Mouse (Mus musculus): ENCODE data around the gene St5. TPM values are rescaled to one million over a fixed set of nuclear protein-coding genes. Genes with fewer than 3 reads are reported as not detected.

The St5 gene
- polyA plus RNA-seq, 1 experiment from 2014 or later = 68.7 TPM

DNA sequence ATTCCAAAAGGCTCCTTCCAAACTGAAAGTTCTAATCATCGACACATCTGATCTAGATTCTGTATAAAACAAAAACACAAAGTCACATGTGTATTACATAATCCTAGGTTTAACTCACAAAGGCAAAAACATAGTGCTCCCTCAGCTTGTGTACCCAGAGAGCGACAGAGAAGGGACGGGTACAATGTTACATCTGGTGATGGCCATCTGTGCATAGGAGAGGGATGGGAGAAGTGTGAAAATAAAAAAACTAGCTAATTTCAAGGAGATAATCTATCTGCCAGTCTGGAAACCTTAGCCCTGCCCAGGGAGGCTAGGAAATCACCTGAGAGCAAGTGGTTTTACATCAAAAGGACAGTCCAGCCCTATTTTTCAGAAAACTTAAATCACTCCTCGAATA is 40.8 kb downstream of the St5 start:
- no peaks in the 10 kb centered on the region for H3K27me3 ChIP-seq (replicated peaks; ENCODE audit: control insufficient read depth, insufficient read depth, low read length)
- H3K9ac ChIP-seq (ENCODE audit: low read length) = no peak overlapping the region
- 86% methylated on average over 4 of the region's 4 CpGs for WGBS
- H3K36me3 ChIP-seq (ENCODE audit: control insufficient read depth, insufficient read depth, low read length) = no peaks in the 10 kb centered on the region
- H3K27ac ChIP-seq (ENCODE audit: low read depth) = no peak overlapping the region
- H3K4me1 ChIP-seq (replicated peaks; ENCODE audit: control insufficient read depth, insufficient read depth, low read length) = peaks cover 7% of the 10 kb centered on the region
- ATAC-seq (replicated peaks; ENCODE audit: low FRiP score, low TSS enrichment, low read depth) = no peak
- no peak overlapping the region for H3K4me3 ChIP-seq (ENCODE audit: low read depth, low read length)
- H3K9me3 ChIP-seq (ENCODE audit: control insufficient read depth, low read length) = no peaks in the 10 kb centered on the region
- no peak for DNase-seq (ENCODE audit: low spot score)
- H3K4me2 ChIP-seq (ENCODE audit: low read length) = no peak overlapping the region

DNA sequence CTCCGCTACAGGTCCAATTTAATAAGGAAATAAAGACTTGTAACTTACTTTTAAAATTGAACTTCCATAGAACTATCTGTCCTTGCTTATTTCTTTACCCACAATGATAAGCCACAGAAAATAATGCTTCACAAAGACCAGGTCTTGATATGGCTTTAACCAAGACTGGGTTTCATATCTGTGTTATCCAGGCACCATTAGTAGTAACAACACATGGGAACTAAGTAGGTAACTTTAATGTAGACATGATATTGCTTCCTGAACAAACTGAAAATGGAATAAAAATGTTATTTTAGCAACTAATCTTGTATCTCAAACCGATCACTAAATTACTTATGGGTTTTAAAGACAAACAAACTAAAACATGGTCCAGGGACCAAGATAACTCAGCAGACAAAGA is 44.1 kb downstream of the St5 start:
- no peaks in the 10 kb centered on the region for H3K36me3 ChIP-seq (ENCODE audit: control insufficient read depth, insufficient read depth, low read length)
- H3K4me2 ChIP-seq (ENCODE audit: low read length) = no peak overlapping the region
- H3K27ac ChIP-seq (ENCODE audit: low read depth) = no peak overlapping the region
- no peaks in the 10 kb centered on the region for H3K9me3 ChIP-seq (ENCODE audit: control insufficient read depth, low read length)
- ATAC-seq (replicated peaks; ENCODE audit: low FRiP score, low TSS enrichment, low read depth) (no peak), DNase-seq (ENCODE audit: low spot score) (no peak)
- no peak overlapping the region for H3K4me3 ChIP-seq (ENCODE audit: low read depth, low read length)
- 85% methylated on average over 2 of the region's 2 CpGs for WGBS
- no peak overlapping the region for H3K9ac ChIP-seq (ENCODE audit: low read length)
- no peaks in the 10 kb centered on the region for H3K27me3 ChIP-seq (replicated peaks; ENCODE audit: control insufficient read depth, insufficient read depth, low read length)
- peaks cover 7% of the 10 kb centered on the region for H3K4me1 ChIP-seq (replicated peaks; ENCODE audit: control insufficient read depth, insufficient read depth, low read length)

GRCm38 (mm10) chr7:109657884-109658283 is 45.5 kb downstream of the St5 start:
- H3K4me3 ChIP-seq (ENCODE audit: low read depth, low read length) = no peak overlapping the region
- DNase-seq (ENCODE audit: low spot score) (no peak), ATAC-seq (replicated peaks; ENCODE audit: low FRiP score, low TSS enrichment, low read depth) (no peak)
- peaks cover 7% of the 10 kb centered on the region; the same call in 1 of the 2 replicates for H3K4me1 ChIP-seq (replicated peaks; ENCODE audit: control insufficient read depth, insufficient read depth, low read length)
- H3K27me3 ChIP-seq (replicated peaks; ENCODE audit: control insufficient read depth, insufficient read depth, low read length) = no peaks in the 10 kb centered on the region
- H3K36me3 ChIP-seq (ENCODE audit: control insufficient read depth, insufficient read depth, low read length) = no peaks in the 10 kb centered on the region
- H3K4me2 ChIP-seq (ENCODE audit: low read length) = no peak overlapping the region
- no peak overlapping the region for H3K27ac ChIP-seq (ENCODE audit: low read depth)
- H3K9ac ChIP-seq (ENCODE audit: low read length) = no peak overlapping the region
- WGBS = 36% methylated on average over 6 of the region's 6 CpGs
- no peaks in the 10 kb centered on the region for H3K9me3 ChIP-seq (ENCODE audit: control insufficient read depth, low read length)

DNA sequence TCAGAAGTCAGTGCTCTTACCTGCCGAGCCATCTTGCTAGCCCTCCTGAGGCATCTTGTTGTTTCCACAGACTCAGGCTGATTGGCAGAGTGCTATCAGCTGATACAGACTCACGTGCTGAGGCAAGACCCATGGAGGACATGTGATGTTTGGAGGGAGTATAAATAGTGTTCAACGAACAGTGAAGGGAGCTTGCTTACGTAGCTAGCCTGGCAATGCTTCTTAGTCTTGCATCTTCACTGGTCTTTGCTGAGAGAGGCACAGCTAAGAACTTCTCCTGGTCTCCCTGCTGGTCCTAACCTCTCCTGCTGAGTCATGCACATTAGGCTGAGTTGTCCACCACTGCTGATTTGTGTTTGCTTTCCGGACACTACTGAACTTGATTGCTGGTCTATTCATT is 48.5 kb downstream of the St5 start:
- no peak overlapping the region for H3K4me2 ChIP-seq (ENCODE audit: low read length)
- DNase-seq (ENCODE audit: low spot score) = no peak

GRCm38 (mm10) chr7:109648812-109649594 is 54.4 kb downstream of the St5 start:
- H3K9ac ChIP-seq (ENCODE audit: low read length) = no peak overlapping the region
- H3K9me3 ChIP-seq (ENCODE audit: control insufficient read depth, low read length) = no peaks in the 10 kb centered on the region
- H3K4me1 ChIP-seq (replicated peaks; ENCODE audit: control insufficient read depth, insufficient read depth, low read length) = peaks cover 7% of the 10 kb centered on the region
- H3K36me3 ChIP-seq (ENCODE audit: control insufficient read depth, insufficient read depth, low read length) = no peaks in the 10 kb centered on the region
- 62% methylated on average over 10 of the region's 10 CpGs for WGBS
- ATAC-seq (replicated peaks; ENCODE audit: low FRiP score, low TSS enrichment, low read depth) (no peak), DNase-seq (ENCODE audit: low spot score) (no peak)
- no peak overlapping the region for H3K4me2 ChIP-seq (ENCODE audit: low read length)
- no peak overlapping the region for H3K27ac ChIP-seq (ENCODE audit: low read depth)
- H3K27me3 ChIP-seq (replicated peaks; ENCODE audit: control insufficient read depth, insufficient read depth, low read length) = no peaks in the 10 kb centered on the region
- no peak overlapping the region for H3K4me3 ChIP-seq (ENCODE audit: low read depth, low read length)

More for the DNA sequence above, 48.5 kb downstream of the St5 start:
- H3K9ac ChIP-seq (ENCODE audit: low read length) = no peak overlapping the region
- H3K27ac ChIP-seq (ENCODE audit: low read depth) = no peak overlapping the region
- no peaks in the 10 kb centered on the region for H3K27me3 ChIP-seq (replicated peaks; ENCODE audit: control insufficient read depth, insufficient read depth, low read length)
- 85% methylated on average over 5 of the region's 5 CpGs for WGBS
- H3K4me1 ChIP-seq (replicated peaks; ENCODE audit: control insufficient read depth, insufficient read depth, low read length) = peaks cover 2% of the 10 kb centered on the region; the same call in 1 of the 2 replicates
- H3K4me3 ChIP-seq (ENCODE audit: low read depth, low read length) = no peak overlapping the region
- no peaks in the 10 kb centered on the region for H3K9me3 ChIP-seq (ENCODE audit: control insufficient read depth, low read length)
- H3K36me3 ChIP-seq (ENCODE audit: control insufficient read depth, insufficient read depth, low read length) = no peaks in the 10 kb centered on the region
- no peak for ATAC-seq (replicated peaks; ENCODE audit: low FRiP score, low TSS enrichment, low read depth)

- H3K9me3 ChIP-seq (ENCODE audit: control insufficient read depth, low read length) = no peaks in the 10 kb centered on the region
- no peaks in the 10 kb centered on the region for H3K27me3 ChIP-seq (replicated peaks; ENCODE audit: control insufficient read depth, insufficient read depth, low read length)
- H3K4me3 ChIP-seq (ENCODE audit: low read depth, low read length) = no peak overlapping the region
- ATAC-seq (replicated peaks; ENCODE audit: low FRiP score, low TSS enrichment, low read depth) = no peak
- H3K4me1 ChIP-seq (replicated peaks; ENCODE audit: control insufficient read depth, insufficient read depth, low read length) = peaks cover 19% of the 10 kb centered on the region
- H3K9ac ChIP-seq (ENCODE audit: low read length) = no peak overlapping the region
- DNase-seq (ENCODE audit: low spot score) = no peak
- 0 out of 2 replicates have a peak overlapping the region, but pooled peaks have one; percentile 11 for H3K4me2 ChIP-seq (ENCODE audit: low read length)
- no peaks in the 10 kb centered on the region for H3K36me3 ChIP-seq (ENCODE audit: control insufficient read depth, insufficient read depth, low read length)
- 8% methylated on average over 3 of the region's 3 CpGs for WGBS
- H3K27ac ChIP-seq (ENCODE audit: low read depth) = no peak overlapping the region
These were observed 56.8 kb downstream of the St5 start for GRCm38 (mm10) chr7:109646574-109646973.

- 96% methylated on average over 18 of the region's 18 CpGs for WGBS
- peaks cover 24% of the 10 kb centered on the region for H3K4me1 ChIP-seq (replicated peaks; ENCODE audit: control insufficient read depth, insufficient read depth, low read length)
These were observed 60.0 kb downstream of the St5 start for GRCm38 (mm10) chr7:109643305-109643994.

GRCm38 (mm10) chr7:109641963-109642362 is 61.4 kb downstream of the St5 start:
- Histone ChIP-seq H3K4me1 (replicated peaks; ENCODE audit: control insufficient read depth, insufficient read depth, low read length) (peaks cover 32% of the 10 kb centered on the region), H3K27me3 (replicated peaks; ENCODE audit: control insufficient read depth, insufficient read depth, low read length) (no peaks in the 10 kb centered on the region), H3K36me3 (ENCODE audit: control insufficient read depth, insufficient read depth, low read length) (no peaks in the 10 kb centered on the region), H3K4me3 (ENCODE audit: low read depth, low read length) (no peak overlapping the region), H3K27ac (ENCODE audit: low read depth) (0 out of 2 replicates have a peak overlapping the region, but pooled peaks have one; percentile 16), H3K9ac (ENCODE audit: low read length) (no peak overlapping the region), H3K4me2 (ENCODE audit: low read length) (no peak overlapping the region), H3K9me3 (ENCODE audit: control insufficient read depth, low read length) (no peaks in the 10 kb centered on the region)
- DNase-seq (ENCODE audit: low spot score) = no peak
- 3% methylated on average over 1 of the region's 1 CpGs for WGBS
- no peak for ATAC-seq (replicated peaks; ENCODE audit: low FRiP score, low TSS enrichment, low read depth)

More at GRCm38 (mm10) chr7:109643305-109643994, 60.0 kb downstream of the St5 start:
- H3K36me3 ChIP-seq (ENCODE audit: control insufficient read depth, insufficient read depth, low read length) = no peaks in the 10 kb centered on the region
- H3K4me3 ChIP-seq (ENCODE audit: low read depth, low read length) = no peak overlapping the region
- no peak overlapping the region for H3K27ac ChIP-seq (ENCODE audit: low read depth)
- no peak for DNase-seq (ENCODE audit: low spot score)
- H3K27me3 ChIP-seq (replicated peaks; ENCODE audit: control insufficient read depth, insufficient read depth, low read length) = no peaks in the 10 kb centered on the region
- no peak for ATAC-seq (replicated peaks; ENCODE audit: low FRiP score, low TSS enrichment, low read depth)
- H3K4me2 ChIP-seq (ENCODE audit: low read length) = no peak overlapping the region
- H3K9ac ChIP-seq (ENCODE audit: low read length) = no peak overlapping the region
- no peaks in the 10 kb centered on the region for H3K9me3 ChIP-seq (ENCODE audit: control insufficient read depth, low read length)

Measured in intestine, embryonic 14.5 days (tissue).